11 mouse cellular contexts compared by ENCODE assay signal in the genomic region with DNA sequence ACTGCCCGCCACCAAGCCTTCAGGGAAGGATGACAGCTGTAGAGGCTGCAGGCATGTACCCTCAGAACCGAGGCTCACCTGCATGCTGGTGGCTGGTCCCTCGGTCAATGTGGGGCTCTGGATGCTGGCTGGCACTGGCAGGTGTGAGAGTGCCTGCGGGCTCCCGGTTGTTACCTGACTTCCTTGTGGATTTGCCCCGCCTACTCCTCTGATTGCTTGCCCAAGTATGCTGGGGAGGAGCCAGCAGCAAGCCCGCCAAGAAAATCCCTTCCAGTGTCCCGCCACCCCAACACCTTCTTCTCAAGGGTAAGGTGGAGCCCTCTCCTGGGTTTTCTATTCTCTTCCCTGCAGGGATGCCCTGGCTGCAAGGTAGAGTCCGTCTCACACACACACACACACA. TPM values are rescaled to one million over a fixed set of nuclear protein-coding genes. Genes with fewer than 3 reads are reported as not detected.
DNase-seq lines count a peak whose midpoint lies in the region; ATAC-seq and TF ChIP-seq lines count a peak whose summit lies in the region.
"Had no signal": no experiment of that assay in that cellular context is flagged by ENCODE, and none has a peak within 500 bp of the region (broad histone marks: within the 10 kb centered on the region; RNA-seq: fewer than 3 reads in every experiment).

A gene (minus strand): TSS at position 171 of the 400 bp plus-strand sequence.

- H3K36me3 ChIP-seq in liver, embryonic 15.5 days (replicated peaks) = no peaks in the 10 kb centered on the region
- H3K36me3 ChIP-seq in liver, embryonic 11.5 days (ENCODE audit: control insufficient read depth, insufficient read depth, low read length) = no peaks in the 10 kb centered on the region
- H3K36me3 ChIP-seq in limb, embryonic 13.5 days = no peaks in the 10 kb centered on the region
- H3K36me3 ChIP-seq in stomach, postnatal 0 days (ENCODE audit: control insufficient read depth, insufficient read depth, low read length) = no peaks in the 10 kb centered on the region
- no peaks in the 10 kb centered on the region for H3K36me3 ChIP-seq in forebrain, embryonic 11.5 days (ENCODE audit: control insufficient read depth, insufficient read depth, low read length)
- H3K36me3 ChIP-seq: hindbrain, embryonic 13.5 days had no signal

- H3K4me2 ChIP-seq in liver, embryonic 15.5 days = peak within 1 kb of the TSS; percentile 0; the same call in 1 of the 2 replicates
- H3K4me2 ChIP-seq in liver, embryonic 11.5 days = no peak within 1 kb of the TSS
- peak within 1 kb of the TSS; percentile 45 for H3K4me2 ChIP-seq in limb, embryonic 13.5 days (replicated peaks)
- peak within 1 kb of the TSS; percentile 53 for H3K4me2 ChIP-seq in stomach, postnatal 0 days (replicated peaks; ENCODE audit: low read depth)
- H3K4me2 ChIP-seq in forebrain, embryonic 11.5 days (ENCODE audit: low read depth, low read length, severe bottlenecking) = no peak within 1 kb of the TSS
- H3K4me2 ChIP-seq: hindbrain, embryonic 13.5 days had no signal

- 0 out of 2 replicates have a peak within 1 kb of the TSS, but pooled peaks have one; percentile 1 for H3K27ac ChIP-seq in liver, embryonic 15.5 days (replicated peaks)
- H3K27ac ChIP-seq in liver, embryonic 11.5 days (ENCODE audit: low read depth, low read length) = no peak within 1 kb of the TSS
- no peak within 1 kb of the TSS for H3K27ac ChIP-seq in limb, embryonic 13.5 days
- H3K27ac ChIP-seq in stomach, postnatal 0 days (replicated peaks) = peak within 1 kb of the TSS; percentile 69
- no peak within 1 kb of the TSS for H3K27ac ChIP-seq in forebrain, embryonic 11.5 days (ENCODE audit: low read depth, low read length)
- H3K27ac ChIP-seq: hindbrain, embryonic 13.5 days had no signal

- no peak within 1 kb of the TSS for H3K4me3 ChIP-seq in liver, embryonic 15.5 days (replicated peaks)
- H3K4me3 ChIP-seq in liver, embryonic 11.5 days (ENCODE audit: low read depth, low read length) = no peak within 1 kb of the TSS
- H3K4me3 ChIP-seq in limb, embryonic 13.5 days = peak within 1 kb of the TSS; percentile 1; the same call in 1 of the 2 replicates
- H3K4me3 ChIP-seq in stomach, postnatal 0 days (ENCODE audit: low read depth, low read length) = peak within 1 kb of the TSS; percentile 23; the same call in 1 of the 2 replicates
- no peak within 1 kb of the TSS for H3K4me3 ChIP-seq in forebrain, embryonic 11.5 days (ENCODE audit: low read depth, low read length)
- H3K4me3 ChIP-seq: hindbrain, embryonic 13.5 days had no signal

- no peak for TF ChIP-seq CTCF in stomach, postnatal 0 days (IDR thresholded peaks at IDR 0.05; ENCODE audit: low read depth)

- no peak for DNase-seq in liver, embryonic 11.5 days (ENCODE audit: low spot score)
- DNase-seq in kidney, adult 11 months = peak; percentile 77
- DNase-seq in stomach, postnatal 0 days (ENCODE audit: low spot score) = peak; percentile 80
- no peak for DNase-seq in left cerebral cortex, adult 8-10 months (ENCODE audit: low spot score in 2 of 2)
- no peak for DNase-seq in forebrain, embryonic 11.5 days (ENCODE audit: low spot score)
- no peak for DNase-seq in frontal cortex, postnatal 14 days (ENCODE audit: low spot score in 2 of 2)

- no peak for TF ChIP-seq EP300 in stomach, postnatal 0 days (optimal IDR thresholded peaks at IDR 0.05)

- H3K4me1 ChIP-seq in liver, embryonic 15.5 days (replicated peaks) = peaks cover 69% of the 10 kb centered on the region
- H3K4me1 ChIP-seq in liver, embryonic 11.5 days (replicated peaks; ENCODE audit: control insufficient read depth, insufficient read depth, low read length) = peaks cover 30% of the 10 kb centered on the region
- H3K4me1 ChIP-seq in limb, embryonic 13.5 days = peaks cover 7% of the 10 kb centered on the region; the same call in 1 of the 2 replicates
- peaks cover 3% of the 10 kb centered on the region for H3K4me1 ChIP-seq in stomach, postnatal 0 days (replicated peaks; ENCODE audit: control insufficient read depth, insufficient read depth)
- no peaks in the 10 kb centered on the region for H3K4me1 ChIP-seq in forebrain, embryonic 11.5 days (replicated peaks; ENCODE audit: control insufficient read depth, insufficient read depth, low read length)
- H3K4me1 ChIP-seq: hindbrain, embryonic 13.5 days had no signal

- no peaks in the 10 kb centered on the region for H3K9me3 ChIP-seq in liver, embryonic 15.5 days (replicated peaks)
- no peaks in the 10 kb centered on the region for H3K9me3 ChIP-seq in liver, embryonic 11.5 days (ENCODE audit: control insufficient read depth, low read length)
- H3K9me3 ChIP-seq in limb, embryonic 13.5 days = no peaks in the 10 kb centered on the region
- H3K9me3 ChIP-seq in stomach, postnatal 0 days (ENCODE audit: control insufficient read depth, low read length) = no peaks in the 10 kb centered on the region
- H3K9me3 ChIP-seq in forebrain, embryonic 11.5 days (ENCODE audit: control insufficient read depth, low read length) = no peaks in the 10 kb centered on the region
- H3K9me3 ChIP-seq: hindbrain, embryonic 13.5 days had no signal

- ATAC-seq in liver, embryonic 15.5 days (ENCODE audit: insufficient read depth) = no peak
- ATAC-seq in liver, embryonic 11.5 days (replicated peaks; ENCODE audit: low FRiP score) = no peak
- ATAC-seq in limb, embryonic 13.5 days (ENCODE audit: low FRiP score, low read depth) = no peak
- peak; percentile 61 for ATAC-seq in stomach, postnatal 0 days (ENCODE audit: low FRiP score, low TSS enrichment)
- no peak for ATAC-seq in forebrain, embryonic 11.5 days (replicated peaks; ENCODE audit: low FRiP score)

- 42% methylated on average over 9 of the region's 9 CpGs for WGBS in liver, embryonic 15.5 days (ENCODE audit: insufficient replicate concordance)
- 28% methylated on average over 9 of the region's 9 CpGs for WGBS in liver, embryonic 11.5 days
- 12% methylated on average over 8 of the region's 9 CpGs for WGBS in limb, embryonic 13.5 days
- 8% methylated on average over 9 of the region's 9 CpGs for WGBS in stomach, postnatal 0 days
- WGBS in forebrain, embryonic 11.5 days = 12% methylated on average over 9 of the region's 9 CpGs

- H3K27me3 ChIP-seq in liver, embryonic 15.5 days = peaks cover 10% of the 10 kb centered on the region; the same call in 1 of the 2 replicates
- 0 out of 2 replicates have a peak, but pooled peaks cover 5% of the 10 kb centered on the region for H3K27me3 ChIP-seq in liver, embryonic 11.5 days (replicated peaks; ENCODE audit: control insufficient read depth, insufficient read depth, low read length)
- H3K27me3 ChIP-seq in limb, embryonic 13.5 days = peaks cover 21% of the 10 kb centered on the region
- H3K27me3 ChIP-seq in stomach, postnatal 0 days (ENCODE audit: control insufficient read depth, insufficient read depth, low read length) = no peaks in the 10 kb centered on the region
- H3K27me3 ChIP-seq in forebrain, embryonic 11.5 days (ENCODE audit: control insufficient read depth, insufficient read depth, low read length) = no peaks in the 10 kb centered on the region; the same call in 1 of the 2 replicates

- no peak within 1 kb of the TSS for H3K9ac ChIP-seq in liver, embryonic 15.5 days
- H3K9ac ChIP-seq in liver, embryonic 11.5 days (ENCODE audit: low read depth, low read length) = no peak within 1 kb of the TSS
- peak within 1 kb of the TSS; percentile 43; the same call in 1 of the 2 replicates for H3K9ac ChIP-seq in limb, embryonic 13.5 days
- H3K9ac ChIP-seq in stomach, postnatal 0 days (ENCODE audit: low read length) = 0 out of 2 replicates have a peak within 1 kb of the TSS, but pooled peaks have one; percentile 31
- no peak within 1 kb of the TSS for H3K9ac ChIP-seq in forebrain, embryonic 11.5 days (ENCODE audit: low read length)
- H3K9ac ChIP-seq: hindbrain, embryonic 13.5 days had no signal

RNA-seq across cellular contexts. Expression of the gene that starts here (rescaled TPM):
- polyA plus RNA-seq in liver, embryonic 15.5 days (2015; fragmentation: Nextera tagmentation; extraction: Ambion mirVana) = 0.99 and 1.5 TPM in 2 replicates
- polyA plus RNA-seq in liver, embryonic 11.5 days (2014; fragmentation: Nextera tagmentation; extraction: Ambion mirVana) = 0.09 and 0.41 TPM in 2 replicates
- 1.3 and 2.1 TPM in 2 replicates for polyA plus RNA-seq in limb, embryonic 13.5 days (2015; fragmentation: Nextera tagmentation; extraction: Ambion mirVana)
- 17.9 and 20.4 TPM in 2 replicates for polyA plus RNA-seq in stomach, postnatal 0 days (2015; fragmentation: Nextera tagmentation; extraction: Ambion mirVana)
- total RNA-seq in left cerebral cortex, adult 8-10 months (2022) = not detected
- 0.21 and 0.39 TPM in 2 replicates for polyA plus RNA-seq in forebrain, embryonic 11.5 days (2014; fragmentation: Nextera tagmentation; extraction: Ambion mirVana)
- total RNA-seq: common myeloid progenitor, adult 5-6 weeks; neutrophil, adult 5-6 weeks had no signal

Comparison
In these comparisons a context has a peak if more than half of its experiments do, and no peak if none do; other contexts are left out.
1. H3K27ac ChIP-seq: peak in liver, embryonic 15.5 days (single experiment) and stomach, postnatal 0 days (single experiment); none in liver, embryonic 11.5 days (single experiment), limb, embryonic 13.5 days (single experiment) and forebrain, embryonic 11.5 days (single experiment).
2. H3K4me2 ChIP-seq: peak in liver, embryonic 15.5 days (single experiment), limb, embryonic 13.5 days (single experiment) and stomach, postnatal 0 days (single experiment); none in liver, embryonic 11.5 days (single experiment) and forebrain, embryonic 11.5 days (single experiment).
3. H3K4me3 ChIP-seq: peak in limb, embryonic 13.5 days (single experiment) and stomach, postnatal 0 days (single experiment); none in liver, embryonic 15.5 days (single experiment), liver, embryonic 11.5 days (single experiment) and forebrain, embryonic 11.5 days (single experiment).
4. H3K9ac ChIP-seq: peak in limb, embryonic 13.5 days (single experiment) and stomach, postnatal 0 days (single experiment); none in liver, embryonic 15.5 days (single experiment), liver, embryonic 11.5 days (single experiment) and forebrain, embryonic 11.5 days (single experiment).
5. DNase-seq: peak in kidney, adult 11 months (single experiment) and stomach, postnatal 0 days (single experiment); none in liver, embryonic 11.5 days (single experiment), left cerebral cortex, adult 8-10 months (0 of 2), forebrain, embryonic 11.5 days (single experiment) and frontal cortex, postnatal 14 days (0 of 2).